Mouse (Mus musculus) B cell, adult 62 days (primary cell): Measurements from ENCODE around the gene Bend4. TPM values are rescaled to one million over a fixed set of nuclear protein-coding genes. Genes with fewer than 3 reads are reported as not detected.

Experiments
- total RNA-seq: library from RNA; stranded (reverse); gene quantifications from 4 replicates; pipeline ENCODE4 v1.2.4, GENCODE M21; 2023

The Bend4 gene
- 0.47 to 0.88 TPM (median 0.68 TPM) in 4 replicates for total RNA-seq

DNA sequence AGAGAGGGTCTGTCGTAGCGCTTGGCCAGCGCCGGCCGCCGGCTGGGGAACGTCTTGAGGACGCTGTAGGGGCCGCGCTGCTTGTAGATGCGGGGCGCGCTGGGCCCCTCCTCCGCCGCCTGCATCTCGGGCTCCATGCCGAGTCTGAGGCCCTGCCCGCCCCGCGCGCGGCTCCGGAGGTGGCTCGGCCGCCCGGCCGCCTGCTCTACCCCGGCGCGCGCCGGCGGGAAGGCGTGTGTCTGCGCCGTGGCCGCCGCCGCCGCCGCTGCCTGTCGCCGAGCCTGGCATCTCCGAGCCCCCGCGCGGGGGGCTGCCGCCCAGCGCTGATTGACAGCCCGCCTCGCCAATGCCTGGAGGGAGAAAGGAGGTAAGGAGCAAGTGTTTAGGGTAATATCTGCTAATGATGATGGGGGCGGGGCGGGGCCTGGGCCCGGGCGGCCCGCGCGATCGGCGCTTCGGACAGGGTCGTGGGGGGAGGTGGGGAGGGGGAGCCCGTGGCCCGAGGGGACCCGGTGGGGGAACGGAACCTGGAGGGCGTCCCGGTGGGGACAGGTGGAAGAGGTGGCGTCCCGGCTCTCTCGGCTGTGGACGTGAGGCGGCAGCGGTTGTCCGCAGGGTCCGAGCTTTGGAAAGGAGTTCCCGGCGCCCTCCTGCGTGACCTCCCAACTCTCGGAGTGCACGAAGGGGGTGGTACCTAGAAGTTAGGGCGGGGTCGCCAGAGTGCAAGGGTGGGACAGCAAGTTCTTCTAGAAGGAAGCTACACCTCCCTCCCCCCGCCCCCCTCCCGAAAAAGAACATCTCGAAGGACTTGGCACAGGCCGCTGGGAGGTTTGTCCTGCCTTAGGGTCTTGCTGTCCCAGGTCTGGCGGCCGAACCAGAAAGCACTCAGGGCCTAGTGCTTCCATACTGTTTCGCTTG lies at the start of gene Bend4:
Bend4 (minus strand) TSS at position 868 of the 918 bp plus-strand sequence.

Other genes starting within 250 kb of the Bend4 start
- gene Tmem33, start 167.7 kb downstream of the Bend4 start, total RNA-seq, result 78.5 to 84.4 TPM (median 80.2 TPM) in 4 replicates
- 67.2 to 73.4 TPM (median 70.1 TPM) in 4 replicates for gene Slc30a9, start 121.4 kb downstream of the Bend4 start, total RNA-seq
- gene Shisa3, start 179.6 kb upstream of the Bend4 start, total RNA-seq, result not detected in 4 replicates